Mouse (Mus musculus) heart, postnatal 0 days (tissue): ENCODE results near the gene Rab35. TPM values are rescaled to one million over a fixed set of nuclear protein-coding genes. Genes with fewer than 3 reads are reported as not detected.

Experiments used
- ATAC-seq: fragments of 200-750 bp; cut with Nextera tagmentation; 2 replicates; pipeline ENCODE4 v1.8.0; 2017; ENCODE audit warnings: low read depth, moderate number of reproducible peaks, moderate library complexity; ENCODE audit not compliant: insufficient read depth
- DNase-seq: peaks from one replicate; pipeline ENCODE4 v3.0.0-alpha.2; 2016; ENCODE audit warnings: low spot score
- H3K27ac ChIP-seq: fragments of 300-500 bp; sonication (generic); 2 replicates; pipeline ENCODE4 v1.5.1; 2014; ENCODE audit warnings: low read depth, mild to moderate bottlenecking
- H3K27me3 ChIP-seq: fragments of 300-500 bp; sonication (generic); 2 replicates; pipeline ENCODE4 v1.6.1; 2014; ENCODE audit warnings: low read length, mixed read lengths; ENCODE audit not compliant: control insufficient read depth, insufficient read depth
- H3K36me3 ChIP-seq: fragments of 300-500 bp; sonication (generic); replicated peaks from 2 replicates; pipeline ENCODE4 v1.6.1; 2014; ENCODE audit warnings: low read length, mixed read lengths; ENCODE audit not compliant: control insufficient read depth, insufficient read depth
- H3K4me1 ChIP-seq: fragments of 300-500 bp; sonication (generic); 2 replicates; pipeline ENCODE4 v1.6.1; 2014; ENCODE audit warnings: antibody characterized with exemption; ENCODE audit not compliant: control insufficient read depth, insufficient read depth
- H3K4me2 ChIP-seq: fragments of 300-500 bp; sonication (generic); 2 replicates; pipeline ENCODE4 v1.6.1; 2014; ENCODE audit warnings: low read depth, mild to moderate bottlenecking, low read length, moderate library complexity
- H3K4me3 ChIP-seq: fragments of 300-500 bp; sonication (generic); 2 replicates; pipeline ENCODE4 v1.5.1; 2014; ENCODE audit warnings: low read depth, low read length
- H3K9ac ChIP-seq: fragments of 300-500 bp; sonication (generic); replicated peaks from 2 replicates; pipeline ENCODE4 v1.6.1; 2014; ENCODE audit warnings: low read depth, low read length, mixed read lengths
- H3K9me3 ChIP-seq: fragments of 300-500 bp; sonication (generic); replicated peaks from 2 replicates; pipeline ENCODE4 v1.6.1; 2016; ENCODE audit warnings: low read length; ENCODE audit not compliant: control insufficient read depth
- CTCF ChIP-seq: IDR thresholded peaks from 2 replicates; pipeline ENCODE4 v1.5.1; 2016; ENCODE audit warnings: antibody characterized with exemption, control low read depth, low read depth
- EP300 ChIP-seq: IDR thresholded peaks from 2 replicates; pipeline ENCODE4 v1.6.1; 2016; ENCODE audit warnings: antibody characterized with exemption, low read depth
- WGBS: fragments of 180-500 bp; shearing (Covaris S2); extraction: QIAGEN DNeasy Blood & Tissue Kit; methylation state at CpG from one replicate; pipeline ENCODE4 v1.1.7; 2014; 5-methylcytosine and 5-hydroxymethylcytosine counted together
- polyA plus RNA-seq: library from polyadenylated mRNA; unstranded; fragments of >200 nt; fragmentation: Nextera tagmentation; extraction: Ambion mirVana; gene quantifications from 2 replicates; pipeline ENCODE4 v1.2.1, GENCODE M21; 2015
- total RNA-seq: library from RNA; depleted of rRNA; stranded (reverse); fragments of >200 nt; gene quantifications from 2 replicates; pipeline ENCODE4 v1.2.3, GENCODE M21; 2014; ENCODE audit warnings: low replicate concordance

Rab35 gene
- total and polyA plus RNA-seq, 2 experiments from 2014 or later = 14.1 to 37.4 TPM

GRCm38 (mm10) chr5:115657234-115657633 lies 25.5 kb downstream of the Rab35 start:
- no peak overlapping the region for H3K9ac ChIP-seq
- ATAC-seq (no peak), DNase-seq (no peak)
- TF ChIP-seq CTCF (no peak), EP300 (no peak)
- no peak overlapping the region for H3K4me2 ChIP-seq
- peaks cover 4% of the 10 kb centered on the region for H3K4me1 ChIP-seq
- WGBS = 65% methylated on average over 1 of the region's 1 CpGs
- H3K36me3 ChIP-seq = no peaks in the 10 kb centered on the region
- no peak overlapping the region for H3K4me3 ChIP-seq
- H3K27me3 ChIP-seq = no peaks in the 10 kb centered on the region
- no peak overlapping the region for H3K27ac ChIP-seq
- no peaks in the 10 kb centered on the region for H3K9me3 ChIP-seq

GRCm38 (mm10) chr5:115658352-115658751 lies 26.6 kb downstream of the Rab35 start:
- WGBS = 43% methylated on average over 6 of the region's 6 CpGs
- DNase-seq = no peak
- Histone ChIP-seq H3K27me3 (no peaks in the 10 kb centered on the region), H3K9ac (no peak overlapping the region), H3K36me3 (no peaks in the 10 kb centered on the region), H3K4me1 (no peaks in the 10 kb centered on the region), H3K4me3 (no peak overlapping the region), H3K4me2 (no peak overlapping the region), H3K9me3 (no peaks in the 10 kb centered on the region), H3K27ac (no peak overlapping the region)
- no peak for ATAC-seq
- TF ChIP-seq CTCF (no peak), EP300 (no peak)

GRCm38 (mm10) chr5:115662658-115663057 lies 30.9 kb downstream of the Rab35 start:
- Histone ChIP-seq H3K36me3 (no peaks in the 10 kb centered on the region), H3K27me3 (no peaks in the 10 kb centered on the region), H3K4me2 (no peak overlapping the region), H3K27ac (no peak overlapping the region), H3K9ac (no peak overlapping the region), H3K4me1 (no peaks in the 10 kb centered on the region), H3K4me3 (no peak overlapping the region), H3K9me3 (no peaks in the 10 kb centered on the region)
- 32% methylated on average over 22 of the region's 22 CpGs for WGBS
- TF ChIP-seq EP300 (no peak), CTCF (no peak)
- DNase-seq = no peak
- no peak; the same call in 1 of the 2 replicates for ATAC-seq

- no peaks in the 10 kb centered on the region for H3K27me3 ChIP-seq
- TF ChIP-seq EP300 (no peak), CTCF (no peak)
- H3K4me3 ChIP-seq = no peak overlapping the region
- no peaks in the 10 kb centered on the region for H3K4me1 ChIP-seq
- no peak overlapping the region for H3K27ac ChIP-seq
- H3K4me2 ChIP-seq = no peak overlapping the region
- no peaks in the 10 kb centered on the region for H3K9me3 ChIP-seq
- no peak overlapping the region for H3K9ac ChIP-seq
- DNase-seq (no peak), ATAC-seq (no peak)
- WGBS = 65% methylated on average over 8 of the region's 8 CpGs
- no peaks in the 10 kb centered on the region for H3K36me3 ChIP-seq
Measured at GRCm38 (mm10) chr5:115666366-115667065, 34.8 kb downstream of the Rab35 start.

- TF ChIP-seq CTCF (no peak), EP300 (no peak)
- DNase-seq (no peak), ATAC-seq (no peak)
- no peaks in the 10 kb centered on the region for H3K4me1 ChIP-seq
- no peaks in the 10 kb centered on the region for H3K27me3 ChIP-seq
- no peaks in the 10 kb centered on the region for H3K9me3 ChIP-seq
- no peak overlapping the region for H3K4me2 ChIP-seq
- WGBS = 78% methylated on average over 8 of the region's 8 CpGs
- H3K4me3 ChIP-seq = no peak overlapping the region
- no peaks in the 10 kb centered on the region for H3K36me3 ChIP-seq
- no peak overlapping the region for H3K9ac ChIP-seq
- no peak overlapping the region for H3K27ac ChIP-seq
Measured at GRCm38 (mm10) chr5:115667210-115667609, 35.5 kb downstream of the Rab35 start.

GRCm38 (mm10) chr5:115667894-115668293 lies 36.2 kb downstream of the Rab35 start:
- TF ChIP-seq CTCF (no peak), EP300 (no peak)
- H3K9ac ChIP-seq = no peak overlapping the region
- DNase-seq = no peak
- no peaks in the 10 kb centered on the region for H3K9me3 ChIP-seq
- H3K27me3 ChIP-seq = no peaks in the 10 kb centered on the region
- no peaks in the 10 kb centered on the region for H3K4me1 ChIP-seq
- 27% methylated on average over 7 of the region's 7 CpGs for WGBS
- no peak overlapping the region for H3K4me3 ChIP-seq
- H3K4me2 ChIP-seq = no peak overlapping the region
- H3K36me3 ChIP-seq = no peaks in the 10 kb centered on the region
- no peak overlapping the region for H3K27ac ChIP-seq
- ATAC-seq = no peak
